Mouse (Mus musculus) ovary, postnatal 14 days (tissue): Measurements from ENCODE around the gene Cdkn2d.
A peak's percentile ranks its signal among the peaks of the same experiment; 100 is the strongest.
"Not testable (repeated sequence)": the region's sequence is repeated elsewhere in the genome, so short reads cannot be mapped to it uniquely, and the experiment has no call there.

Experiments
- DNase-seq: peaks from one replicate; pipeline ENCODE4 v3.0.0; 2022; ENCODE audit warnings: low spot score

Cdkn2d gene

DNA sequence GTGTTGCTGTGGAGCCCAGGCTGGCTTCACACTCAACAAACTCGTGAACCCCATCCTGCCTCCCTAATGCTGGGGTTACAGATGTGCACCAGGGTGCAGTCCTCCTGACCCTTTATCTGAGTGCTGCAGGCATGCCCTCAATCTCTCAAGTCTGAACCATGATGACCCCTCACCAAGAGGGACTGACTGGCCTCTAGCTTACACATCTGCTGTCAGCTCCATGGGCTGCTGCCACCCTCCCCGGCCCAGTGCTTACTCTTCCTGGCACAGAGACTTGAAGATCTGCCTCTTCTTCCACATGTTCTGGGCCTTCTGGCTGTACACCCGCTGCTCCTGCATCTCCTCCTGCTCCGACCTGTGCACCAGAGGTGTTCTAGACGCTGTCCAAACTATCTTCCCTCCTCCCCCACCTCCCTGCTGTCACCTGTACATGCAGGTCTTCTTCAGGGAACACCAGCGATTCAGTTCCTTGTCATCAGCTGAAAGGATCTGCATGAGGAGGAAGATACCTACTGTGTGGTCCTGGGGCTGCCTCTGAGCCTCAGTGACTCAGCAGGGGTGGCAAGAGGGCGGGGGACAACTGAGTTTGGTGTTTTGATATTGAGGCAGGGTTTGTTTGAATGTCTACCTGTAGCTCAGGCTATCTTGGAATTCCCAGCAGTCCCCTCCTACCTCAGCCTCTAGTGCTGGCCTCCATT is 16.0 kb downstream of the Cdkn2d start:
- DNase-seq = no peak

DNA sequence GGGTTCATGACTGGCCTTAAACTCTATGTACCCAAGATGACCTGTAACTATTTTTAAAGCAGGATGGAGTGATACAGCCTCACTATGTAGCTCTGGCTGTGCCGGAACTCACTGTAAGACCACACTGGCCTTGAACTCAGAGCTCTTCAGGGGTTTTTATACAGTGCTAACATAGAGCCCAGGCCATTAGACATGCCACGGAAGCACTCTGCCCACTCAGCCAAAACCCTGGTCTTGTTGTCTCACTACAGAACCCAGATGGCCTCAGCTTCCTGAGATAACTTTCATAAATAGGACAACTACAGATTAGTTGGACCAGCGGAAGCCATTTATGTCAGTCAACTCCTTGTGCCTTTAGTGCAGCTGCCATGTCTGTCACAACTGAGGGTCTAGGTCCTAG is 16.9 kb downstream of the Cdkn2d start:
- DNase-seq = no peak

DNA sequence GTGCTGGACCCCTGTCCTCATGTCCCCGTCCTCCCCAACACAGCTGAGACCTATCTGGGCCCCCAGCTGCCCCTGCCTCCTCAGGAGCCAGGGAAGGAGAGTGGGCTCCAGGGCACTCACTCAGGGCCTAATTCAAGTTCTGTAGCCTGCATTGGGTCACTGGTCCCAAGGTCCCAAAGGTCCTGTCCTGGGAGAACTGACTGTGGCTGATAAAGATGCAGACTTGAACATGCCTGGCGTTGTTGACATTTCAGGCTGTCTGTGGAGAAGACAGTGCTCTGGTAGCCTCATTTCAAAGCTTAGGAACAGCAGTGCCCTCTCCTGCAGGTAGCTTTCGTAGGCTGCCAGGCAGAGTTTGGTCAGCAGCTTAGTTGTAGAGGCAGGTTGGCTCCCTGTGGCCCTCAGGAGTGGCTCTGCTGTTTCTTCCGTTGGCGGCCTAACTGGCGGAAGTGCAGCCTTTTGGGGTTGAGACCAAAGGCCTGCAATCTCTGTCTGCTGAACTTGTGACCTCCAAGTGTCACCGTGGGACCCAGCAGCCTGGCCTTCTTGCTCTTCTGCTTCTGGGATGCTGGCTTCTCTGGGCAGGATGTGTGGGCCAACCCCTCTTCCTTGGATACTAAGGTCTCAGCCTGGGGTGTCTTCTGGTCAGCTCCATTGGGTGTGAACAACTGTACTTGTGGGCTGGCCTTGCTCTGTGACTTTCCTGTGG is 17.5 kb downstream of the Cdkn2d start:
- DNase-seq = no peak

DNA sequence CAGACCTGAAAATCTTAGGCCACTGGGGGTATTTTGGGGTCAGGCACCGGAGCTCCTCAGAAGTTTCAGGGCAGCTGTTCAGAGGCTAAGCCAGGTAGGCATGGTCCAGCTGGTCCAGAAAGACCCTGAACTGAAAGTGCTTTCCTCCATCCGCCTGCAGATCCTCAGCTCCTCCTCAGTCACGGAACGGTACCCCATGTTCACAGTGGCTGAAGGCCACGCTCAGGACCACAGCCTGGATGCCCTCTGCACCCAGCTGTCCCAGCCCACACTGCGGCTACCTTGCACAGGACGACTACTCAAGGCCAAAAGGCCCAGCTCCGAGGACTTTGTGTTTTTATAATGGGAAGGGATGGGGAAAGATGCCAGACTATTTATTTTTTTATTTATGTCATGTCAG is 18.1 kb downstream of the Cdkn2d start:
- no peak for DNase-seq

DNA sequence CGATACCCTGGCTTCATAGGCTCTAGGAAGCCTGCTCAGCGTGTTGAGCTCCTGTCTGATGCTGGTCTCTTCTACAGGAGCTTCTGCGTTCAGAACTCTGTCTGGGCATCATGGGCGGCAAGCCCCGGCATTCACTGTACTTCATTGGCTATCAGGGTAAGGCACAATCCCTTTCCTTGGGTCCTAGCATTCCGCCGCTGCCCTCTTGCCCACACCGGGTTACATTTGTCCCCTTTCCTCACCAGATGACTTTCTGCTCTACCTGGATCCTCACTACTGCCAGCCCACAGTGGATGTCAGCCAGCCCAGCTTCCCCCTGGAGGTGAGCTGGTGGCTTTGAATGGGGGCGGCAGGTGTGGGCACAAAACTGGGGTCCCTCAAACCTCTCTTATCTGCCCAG is 18.8 kb downstream of the Cdkn2d start:
- DNase-seq = no peak

DNA sequence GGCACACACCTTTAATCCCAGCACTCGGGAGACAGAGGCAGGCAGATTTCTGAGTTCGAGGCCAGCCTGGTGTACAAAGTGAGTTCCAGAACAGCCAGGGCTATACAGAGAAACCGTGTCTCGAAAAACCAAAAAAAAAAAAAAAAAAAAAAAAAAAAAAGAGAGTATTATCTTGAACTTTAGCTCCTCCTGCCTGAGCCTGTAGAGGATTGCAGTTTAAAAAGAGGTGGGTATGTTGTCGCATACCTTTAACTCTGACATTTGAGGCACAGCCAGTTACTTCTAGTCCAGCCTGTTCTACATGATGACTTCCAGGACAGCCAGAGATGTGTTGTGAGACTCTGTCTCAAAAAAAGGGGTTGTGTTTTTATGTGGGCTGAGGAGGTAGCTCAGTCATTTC is 21.6 kb downstream of the Cdkn2d start:
- DNase-seq = not testable (repeated sequence)

DNA sequence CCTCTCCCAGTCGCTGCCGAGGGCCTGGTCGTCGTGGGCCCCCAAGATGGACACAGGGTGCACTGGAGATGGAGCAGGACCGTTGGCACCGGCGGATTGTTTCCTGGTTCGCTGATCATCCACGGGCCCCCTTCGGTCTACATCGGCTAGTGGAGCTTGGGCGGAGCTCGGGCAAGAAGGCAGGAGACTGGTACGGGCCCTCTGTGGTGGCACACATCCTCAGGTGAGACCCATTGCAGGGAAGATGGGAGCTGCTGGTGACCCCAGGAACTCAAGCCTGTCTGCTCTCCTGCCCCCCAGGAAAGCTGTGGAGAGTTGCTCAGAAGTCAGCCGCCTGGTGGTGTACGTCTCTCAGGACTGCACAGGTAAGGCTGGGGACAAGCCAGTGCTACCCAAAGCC is 22.9 kb downstream of the Cdkn2d start:
- no peak for DNase-seq

DNA sequence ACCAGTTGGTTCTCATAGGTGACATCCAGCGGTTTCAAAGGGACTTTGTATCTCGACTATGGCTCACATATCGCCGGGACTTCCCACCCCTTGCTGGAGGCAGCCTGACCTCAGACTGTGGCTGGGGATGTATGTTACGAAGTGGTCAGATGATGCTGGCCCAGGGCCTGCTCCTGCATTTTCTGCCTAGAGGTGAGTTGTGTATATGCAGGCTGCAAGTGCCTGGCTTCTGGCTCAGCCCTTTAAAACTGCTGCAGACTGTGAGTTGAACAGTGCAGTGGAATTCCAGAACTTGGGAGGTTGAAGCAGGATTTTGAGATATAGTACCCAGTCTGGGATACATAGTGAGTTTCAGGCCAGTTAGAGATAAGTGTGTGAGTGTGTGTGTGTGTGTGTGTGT is 24.3 kb downstream of the Cdkn2d start:
- no peak for DNase-seq

DNA sequence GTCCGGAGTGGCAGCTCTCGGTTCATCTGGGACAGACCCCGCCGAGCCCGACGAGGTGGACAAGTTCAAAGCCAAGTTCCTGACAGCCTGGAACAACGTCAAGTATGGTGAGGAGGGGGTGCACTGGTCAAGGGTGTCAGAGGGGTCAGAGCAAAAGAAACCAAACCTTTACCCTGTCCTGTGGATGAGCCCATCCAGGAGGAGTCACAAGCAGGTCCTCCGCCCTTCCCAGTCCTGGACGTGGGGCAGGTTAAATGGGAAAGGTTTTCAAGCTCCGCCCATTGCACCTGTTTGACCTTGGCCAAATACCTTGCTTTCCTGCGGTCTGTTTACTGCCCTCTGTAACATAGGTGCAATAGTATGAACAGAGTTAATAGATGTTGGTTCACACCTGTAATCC is 25.6 kb downstream of the Cdkn2d start:
- DNase-seq = no peak

DNA sequence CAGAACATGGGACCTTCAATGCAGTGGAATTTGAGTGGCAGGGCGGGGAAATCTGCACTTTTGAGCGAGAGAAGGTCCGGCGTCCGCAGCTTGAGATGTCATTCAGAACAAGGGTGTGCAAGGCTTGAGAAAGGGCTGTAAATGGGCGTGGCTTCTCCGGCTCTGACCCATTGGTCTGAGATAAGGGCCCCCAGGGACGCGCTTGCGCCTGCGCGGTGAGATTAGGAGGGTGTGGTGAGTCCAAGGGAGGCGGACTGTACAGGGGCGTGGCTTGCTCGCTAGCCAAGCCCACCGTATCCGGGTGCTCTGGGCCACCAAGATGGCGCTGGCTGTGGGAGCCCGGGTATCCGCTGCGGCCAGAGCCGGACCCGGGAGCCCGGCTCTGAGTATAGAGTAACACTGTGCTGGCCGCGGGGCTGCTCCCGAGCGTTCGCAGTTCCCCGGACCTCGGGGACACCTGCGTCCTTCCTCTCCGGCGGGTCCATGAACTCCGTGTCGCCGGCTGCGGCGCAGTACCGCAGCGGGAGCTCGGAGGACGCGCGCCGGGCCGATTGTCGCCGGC is 26.1 kb downstream of the Cdkn2d start, which contains the start of gene Atg4d:
TSS of gene Atg4d (plus strand) at position 294 of the 562 bp plus-strand sequence.
- DNase-seq = peak; percentile 97

DNA sequence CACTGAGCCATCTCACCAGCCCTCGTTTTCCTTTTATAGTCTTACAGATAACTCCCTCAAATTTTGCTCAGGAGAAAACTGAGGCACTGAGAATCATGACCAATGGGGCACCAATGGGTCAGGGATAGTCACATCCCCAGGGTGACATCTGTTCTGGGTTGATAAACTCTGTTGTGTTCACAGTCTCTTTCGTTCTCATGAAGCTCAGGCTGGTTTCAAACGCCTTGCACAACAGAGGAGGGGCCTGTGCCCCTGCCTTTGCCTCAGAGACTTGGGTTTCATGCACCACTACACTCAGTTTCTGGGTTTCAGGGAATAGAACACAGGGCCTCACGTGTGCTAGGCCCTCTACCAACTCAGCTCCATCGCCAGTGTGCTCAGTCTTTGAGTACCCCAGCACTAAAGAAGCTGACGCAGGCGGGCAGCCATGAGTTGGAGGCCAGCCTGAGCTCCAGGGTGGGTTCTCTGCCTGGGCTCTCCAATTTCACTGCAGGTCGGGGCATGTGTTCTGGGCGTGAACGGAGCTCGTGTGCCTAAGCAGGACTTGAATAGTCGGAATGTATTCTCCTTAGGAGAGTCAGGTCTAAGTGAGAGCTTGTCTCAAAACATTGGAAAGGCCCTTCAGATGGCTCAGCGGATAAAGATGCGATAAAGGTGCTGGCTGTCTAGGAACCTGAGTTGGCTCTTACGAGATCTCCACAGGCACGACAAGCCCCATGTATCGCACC is 26.8 kb downstream of the Cdkn2d start:
- no peak for DNase-seq

DNA sequence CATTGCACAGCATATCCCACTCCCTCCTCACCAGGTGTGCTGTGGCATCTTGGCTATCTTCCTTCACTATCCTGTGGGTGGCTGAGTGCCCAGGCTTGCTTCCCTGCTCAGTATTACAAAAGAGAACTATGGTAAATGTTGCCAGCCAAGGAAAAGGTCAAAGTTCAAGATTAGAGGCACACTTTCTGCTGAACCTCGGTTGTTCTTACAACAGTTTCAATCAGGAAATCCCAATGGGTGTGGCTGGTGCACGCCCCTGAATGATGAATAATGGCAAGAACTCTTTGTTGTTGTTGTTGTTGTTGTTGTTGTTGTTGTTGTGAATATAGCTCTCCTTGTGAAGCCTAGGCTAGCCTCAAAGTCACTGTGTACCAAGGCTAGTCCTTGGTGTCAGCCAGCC is 29.4 kb downstream of the Cdkn2d start:
- no peak for DNase-seq

DNA sequence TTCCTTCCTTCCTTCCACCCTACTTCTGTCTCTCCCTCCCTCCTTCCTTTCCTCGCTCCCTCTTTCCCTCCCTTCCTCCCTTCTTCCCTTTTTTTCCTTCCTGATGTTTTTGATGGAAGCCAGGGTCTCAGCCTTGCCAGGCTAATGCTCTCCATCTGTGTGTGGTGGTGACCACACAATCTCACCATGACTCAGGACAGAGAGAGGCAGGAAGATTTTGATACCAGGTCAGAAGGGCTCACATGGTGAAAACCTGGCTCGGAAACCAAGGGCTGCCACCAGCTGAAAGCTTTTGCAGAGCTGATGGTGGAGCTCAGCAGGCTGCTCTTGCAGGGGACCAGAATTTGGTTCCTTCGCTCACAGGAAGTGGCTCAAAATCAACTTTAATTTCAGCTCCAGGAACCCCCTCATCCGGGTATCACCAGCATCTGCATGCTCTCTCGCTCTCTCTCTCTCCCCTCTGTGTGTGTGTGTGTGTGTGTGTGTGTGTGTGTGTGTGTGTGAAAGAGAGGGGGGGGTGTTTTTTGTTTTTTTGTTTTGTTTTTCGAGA is 30.6 kb downstream of the Cdkn2d start:
- no peak for DNase-seq

DNA sequence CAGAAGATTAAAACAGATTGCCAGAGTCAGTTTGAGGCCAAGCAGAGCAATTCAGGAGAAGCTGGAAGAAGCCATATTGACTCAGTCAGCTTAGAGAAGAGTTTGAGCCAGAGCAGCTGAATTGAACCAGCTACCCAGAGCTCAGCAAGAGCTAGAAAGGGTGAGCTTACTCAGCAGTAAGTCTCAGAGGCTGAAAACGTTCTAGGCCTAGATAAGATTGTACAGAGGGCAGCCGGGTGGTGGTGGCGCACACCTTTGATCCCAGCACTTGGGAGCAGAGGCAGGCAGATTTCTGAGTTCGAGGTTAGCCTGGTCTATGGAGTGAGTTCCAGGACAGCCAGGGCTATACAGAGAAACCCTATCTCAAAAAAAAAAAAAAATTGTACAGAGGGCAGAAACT is 34.9 kb downstream of the Cdkn2d start:
- DNase-seq = not testable (repeated sequence)

DNA sequence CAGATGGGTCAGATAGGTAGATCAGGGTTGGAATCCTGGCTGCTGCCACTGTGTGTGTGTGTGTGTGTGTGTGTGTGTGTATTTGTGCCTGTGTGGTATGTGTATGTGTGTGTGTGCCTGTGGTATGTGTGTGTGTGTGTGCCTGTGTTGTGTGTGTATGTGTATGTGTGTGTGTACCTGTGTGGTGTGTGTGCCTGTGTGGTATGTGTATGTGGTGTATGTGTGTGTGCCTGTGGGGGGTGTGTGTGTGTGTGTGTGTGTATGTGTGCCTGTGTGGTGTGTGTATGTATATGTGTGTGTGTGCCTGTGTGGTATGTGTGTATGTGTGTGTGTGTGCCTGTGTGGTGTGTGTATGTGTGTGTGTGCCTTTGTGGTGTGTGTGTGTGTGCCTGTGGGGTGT is 36.5 kb downstream of the Cdkn2d start:
- DNase-seq = no peak

DNA sequence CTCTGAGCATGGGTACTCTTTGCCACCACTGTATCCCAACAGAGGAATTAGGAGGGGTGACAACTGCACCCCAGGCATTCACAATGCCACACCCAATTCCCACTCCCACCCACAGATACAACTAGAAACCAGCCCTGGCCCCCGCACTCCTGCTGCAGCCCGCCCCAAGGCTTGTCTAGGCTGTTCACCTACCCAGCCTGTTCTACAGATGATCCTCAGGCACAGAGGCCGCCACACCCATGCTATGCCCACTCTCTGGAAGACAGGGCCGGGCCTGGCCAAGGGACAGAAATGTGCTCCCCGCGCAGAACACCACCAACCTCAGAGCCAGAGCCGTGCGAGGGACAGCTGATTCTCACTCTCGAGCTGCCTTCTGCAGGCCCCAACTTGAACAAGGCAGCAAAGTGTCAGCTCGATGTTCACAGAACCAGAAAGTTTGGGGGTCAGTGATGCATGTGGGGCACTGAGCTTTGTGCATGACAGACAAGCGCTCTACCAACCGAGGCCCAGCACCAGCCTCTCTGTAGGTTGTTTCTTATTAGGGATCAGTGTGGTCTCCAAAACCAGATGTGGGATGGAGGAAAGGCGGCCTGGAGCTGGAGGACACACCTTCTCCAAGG is 40.0 kb downstream of the Cdkn2d start:
- no peak for DNase-seq

DNA sequence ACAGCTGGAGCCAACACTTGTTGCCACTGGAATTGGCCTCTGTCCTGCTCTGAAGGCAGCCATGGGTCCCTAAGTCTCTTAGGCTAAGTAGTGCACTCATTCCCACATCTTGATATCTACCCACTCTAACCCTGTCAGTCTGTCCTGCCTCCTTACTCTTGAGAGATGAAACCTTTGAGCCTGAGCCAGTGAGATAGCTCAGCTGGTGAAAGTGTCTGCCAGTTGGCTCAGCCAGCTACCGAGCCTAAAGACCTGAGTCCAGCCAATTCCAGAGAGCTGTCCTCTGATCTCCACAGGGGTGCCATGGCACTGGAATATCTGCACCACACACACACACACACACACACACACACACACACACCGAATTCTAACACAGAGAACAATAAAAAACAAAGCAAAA is 40.7 kb downstream of the Cdkn2d start:
- no peak for DNase-seq

DNA sequence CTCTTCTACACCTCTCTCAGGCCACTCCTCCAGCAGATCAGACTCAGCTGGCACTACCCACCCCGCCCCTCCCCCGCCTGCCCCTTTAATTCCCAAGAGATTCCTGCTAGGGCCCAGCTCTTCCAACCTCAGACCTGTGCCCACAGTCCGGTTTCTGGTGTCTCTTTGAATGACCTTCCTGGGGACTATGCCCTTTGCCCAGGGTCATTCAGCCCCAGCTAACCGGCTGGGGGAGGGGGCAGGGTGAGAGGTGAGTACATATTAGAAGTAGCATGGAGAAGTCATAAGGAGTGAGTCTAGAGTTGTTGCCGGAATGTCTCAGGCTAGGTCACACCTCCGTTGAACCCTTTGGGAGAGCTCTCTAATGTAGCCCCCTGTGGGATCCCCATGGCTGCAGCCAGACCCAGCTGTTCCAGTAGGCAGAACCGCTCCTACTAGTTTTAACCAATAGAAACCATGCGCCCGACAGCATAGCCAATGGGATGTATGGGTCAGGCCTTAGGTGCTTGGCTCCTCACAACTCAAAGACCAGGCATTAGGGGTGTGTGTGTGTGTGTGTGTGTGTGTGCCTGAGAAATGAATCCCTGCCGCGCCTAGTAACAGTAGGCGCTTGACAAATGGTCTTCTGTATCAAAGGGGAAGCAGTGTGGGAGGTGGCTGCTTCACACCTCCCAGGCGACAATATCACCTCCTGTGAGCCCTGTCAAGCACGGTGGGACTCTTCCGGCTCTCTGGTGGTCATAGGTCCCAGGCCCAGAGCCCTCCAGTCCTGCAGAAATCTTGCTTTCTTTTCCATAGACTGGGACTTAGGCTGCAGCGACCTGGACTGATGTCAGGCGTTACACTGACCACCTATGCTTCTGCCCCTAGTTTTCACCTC is 41.3 kb downstream of the Cdkn2d start:
- DNase-seq = no peak

DNA sequence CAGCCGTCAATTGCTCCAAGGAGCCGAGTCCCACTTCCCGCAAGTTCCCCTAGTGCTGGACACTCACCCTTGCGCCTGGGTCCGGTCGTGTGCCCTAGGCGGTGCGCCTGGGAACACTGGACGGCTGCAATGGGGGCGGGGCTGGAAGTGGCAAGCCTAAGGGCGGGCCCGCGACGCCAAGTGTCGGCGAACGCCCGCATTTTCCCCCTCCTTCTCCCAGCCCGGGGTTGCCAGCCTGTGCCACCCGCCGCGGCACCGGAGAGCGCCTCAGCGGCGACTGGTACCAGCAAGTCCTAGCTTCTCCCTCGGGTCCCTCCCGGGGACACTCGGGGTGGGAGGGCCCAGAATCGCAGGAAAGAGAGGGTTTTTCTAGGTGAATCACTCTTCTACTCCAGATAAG is 42.9 kb downstream of the Cdkn2d start, which contains the start of gene S1pr5:
TSS of gene S1pr5 (minus strand) at position 118 of the 400 bp plus-strand sequence.
- DNase-seq = no peak

DNA sequence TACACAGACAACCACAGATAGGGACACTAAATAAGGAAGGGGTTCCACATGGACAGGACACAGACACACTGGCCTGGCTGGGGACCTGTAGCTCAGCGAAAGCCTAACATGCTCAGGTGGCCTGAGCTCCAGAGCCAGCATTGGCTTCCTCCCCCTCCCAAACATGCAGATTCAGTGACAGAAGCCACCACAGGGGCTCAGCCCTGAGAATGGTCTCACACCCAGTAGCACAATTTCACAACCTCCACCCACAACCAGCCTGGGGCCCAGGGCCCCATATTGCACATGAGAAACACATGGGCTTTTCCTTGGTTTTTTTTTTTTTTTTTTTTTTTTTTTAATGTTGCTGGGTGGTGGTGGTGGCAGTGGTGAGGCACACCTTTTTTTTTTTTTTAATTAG is 44.9 kb downstream of the Cdkn2d start:
- no peak for DNase-seq

DNA sequence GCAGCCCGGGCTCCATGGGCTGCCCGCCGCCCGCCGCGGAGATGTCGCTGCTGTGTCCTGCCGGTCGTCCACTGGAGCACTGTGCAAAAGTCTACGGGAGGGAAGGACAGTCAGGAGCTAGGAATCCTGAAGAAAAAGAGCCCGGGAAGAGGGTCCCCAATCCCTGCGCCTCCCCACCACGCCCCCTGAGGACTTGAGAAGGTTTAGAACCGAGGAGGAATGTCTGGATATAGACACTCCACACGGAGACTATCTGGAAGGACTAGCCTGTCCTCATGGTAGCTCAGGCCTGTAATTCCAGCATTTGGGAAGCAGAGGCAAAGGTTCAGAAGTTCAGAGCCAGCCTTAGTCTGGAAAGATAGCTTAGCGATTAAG is 46.1 kb downstream of the Cdkn2d start:
- DNase-seq = no peak
